8 mouse cellular contexts compared by ENCODE assay signal in the genomic region with DNA sequence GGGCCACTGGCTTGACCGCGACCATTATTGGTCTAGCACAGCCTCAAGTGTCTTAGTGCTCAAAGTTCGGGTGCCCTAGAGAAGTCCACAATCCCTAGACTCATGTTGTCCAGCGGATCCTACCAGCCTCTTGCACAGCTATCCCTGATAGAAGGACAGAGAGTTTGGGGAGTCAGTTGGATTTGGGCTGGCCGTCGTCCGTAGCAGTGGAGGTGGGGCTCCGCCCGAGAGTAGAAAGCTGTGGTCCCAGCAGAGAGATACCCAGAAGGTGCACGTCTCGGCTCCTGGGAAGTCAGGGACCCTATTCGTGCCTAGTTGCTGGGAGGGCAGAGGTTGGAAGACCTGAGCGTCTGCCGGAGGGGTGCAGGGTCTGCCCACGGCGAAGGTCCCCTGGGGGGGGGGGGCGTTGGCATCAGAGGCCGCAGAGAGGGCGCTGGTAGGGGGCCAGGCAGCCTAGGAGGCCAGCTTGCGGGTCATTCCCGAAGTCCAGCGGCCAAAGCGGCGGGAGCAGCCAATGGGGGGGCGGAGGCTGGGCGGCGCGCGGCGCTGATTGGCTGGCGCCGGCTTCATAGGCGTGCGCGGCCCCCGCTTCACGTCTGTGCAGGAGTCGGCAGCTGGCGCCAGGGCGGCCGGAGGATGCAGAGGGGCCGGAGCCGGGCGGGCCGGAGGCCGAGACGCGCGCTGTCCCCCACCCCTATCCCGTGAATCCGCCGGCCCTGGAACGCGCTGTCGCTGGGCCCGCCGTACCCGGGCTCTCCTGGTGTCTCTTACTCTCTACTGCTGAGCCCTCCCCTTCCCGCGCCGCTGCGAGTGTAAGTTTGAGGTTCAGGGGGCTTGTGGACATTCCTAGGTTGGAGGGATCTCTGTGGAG. TPM values are rescaled to one million over a fixed set of nuclear protein-coding genes. Genes with fewer than 3 reads are reported as not detected.
DNase-seq lines count a peak whose midpoint lies in the region; ATAC-seq and TF ChIP-seq lines count a peak whose summit lies in the region.

No protein-coding gene starts in this region.

- no peak for TF ChIP-seq CTCF in cortical plate, adult 2 months (IDR thresholded peaks at IDR 0.05; ENCODE audit: extremely low read depth, insufficient read depth, low read length)
- no peak for TF ChIP-seq CTCF in intestine, postnatal 0 days (IDR thresholded peaks at IDR 0.05; ENCODE audit: low read depth)

- H3K27ac ChIP-seq in cortical plate, adult 2 months (ENCODE audit: insufficient read depth, low read length), result peak overlapping the region; percentile 53; the same call in 1 of the 2 replicates
- H3K27ac ChIP-seq in intestine, postnatal 0 days (ENCODE audit: low read depth, low read length), result no peak overlapping the region; the same call in 1 of the 2 replicates
- H3K27ac ChIP-seq in neural tube, embryonic 15.5 days (replicated peaks), result no peak overlapping the region

- no peaks in the 10 kb centered on the region for H3K36me3 ChIP-seq in intestine, postnatal 0 days (ENCODE audit: control insufficient read depth, insufficient read depth)
- H3K36me3 ChIP-seq in neural tube, embryonic 15.5 days, result no peaks in the 10 kb centered on the region

- WGBS in intestine, postnatal 0 days, result under 1% methylated on average over 61 of the region's 62 CpGs
- under 1% methylated on average over 58 of the region's 62 CpGs for WGBS in neural tube, embryonic 15.5 days

- peak overlapping the region; percentile 26 for H3K4me3 ChIP-seq in cortical plate, adult 2 months (ENCODE audit: insufficient read depth, low read length)
- peak overlapping the region; percentile 45 for H3K4me3 ChIP-seq in intestine, postnatal 0 days (ENCODE audit: low read depth, low read length)
- H3K4me3 ChIP-seq in neural tube, embryonic 15.5 days (replicated peaks), result peak overlapping the region; percentile 39

- H3K4me1 ChIP-seq in cortical plate, adult 2 months (ENCODE audit: control insufficient read depth, insufficient read depth, low read length), result no peaks in the 10 kb centered on the region
- H3K4me1 ChIP-seq in intestine, postnatal 0 days (replicated peaks; ENCODE audit: control insufficient read depth, insufficient read depth, low read length), result peaks cover 11% of the 10 kb centered on the region; the same call in 1 of the 2 replicates
- peaks cover 47% of the 10 kb centered on the region for H3K4me1 ChIP-seq in neural tube, embryonic 15.5 days

- peak overlapping the region; percentile 77 for H3K4me2 ChIP-seq in intestine, postnatal 0 days (replicated peaks; ENCODE audit: low read depth)
- H3K4me2 ChIP-seq in neural tube, embryonic 15.5 days, result peak overlapping the region; percentile 58

- peaks cover 100% of the 10 kb centered on the region for H3K27me3 ChIP-seq in intestine, postnatal 0 days (replicated peaks; ENCODE audit: control insufficient read depth, insufficient read depth, low read length)
- peaks cover 92% of the 10 kb centered on the region for H3K27me3 ChIP-seq in neural tube, embryonic 15.5 days (replicated peaks)

- TF ChIP-seq POLR2A in cortical plate, adult 2 months (IDR thresholded peaks at IDR 0.05; ENCODE audit: extremely low read depth, insufficient read depth, low read length), result 0 out of 2 replicates have a peak, but pooled peaks have one; percentile 16

- no peak overlapping the region for H3K9ac ChIP-seq in intestine, postnatal 0 days (ENCODE audit: low read depth, low read length)
- 0 out of 2 replicates have a peak overlapping the region, but pooled peaks have one; percentile 10 for H3K9ac ChIP-seq in neural tube, embryonic 15.5 days (replicated peaks)

- DNase-seq in Muller cell, postnatal 12 days (ENCODE audit: inconsistent ontology term), result peak; percentile 85
- peak; percentile 87 to 88 for DNase-seq in lung, adult 18-20 months
- DNase-seq in layer of hippocampus, postnatal 25 days (ENCODE audit: extremely low spot score in 1 of 2, low spot score in 1 of 2), result no peak
- no peak for DNase-seq in left cerebral cortex, adult 8-10 months (ENCODE audit: low spot score in 2 of 2)

- ATAC-seq in granulocyte monocyte progenitor cell, adult 5-6 weeks (replicated peaks; ENCODE audit: poor library complexity, severe bottlenecking), result peak; percentile 42
- no peak for ATAC-seq in intestine, postnatal 0 days
- no peak for ATAC-seq in neural tube, embryonic 15.5 days (ENCODE audit: low FRiP score)

- H3K9me3 ChIP-seq in intestine, postnatal 0 days (ENCODE audit: control insufficient read depth), result no peaks in the 10 kb centered on the region
- no peaks in the 10 kb centered on the region for H3K9me3 ChIP-seq in neural tube, embryonic 15.5 days (replicated peaks)

RNA-seq across cellular contexts. Expression of a gene that starts 4.6 kb away (rescaled TPM):
- 5.8 and 6.1 TPM in 2 replicates for polyA plus RNA-seq in cortical plate, adult 2 months (2012; rRNA removed)
- 21.0 and 27.1 TPM in 2 replicates for total RNA-seq in granulocyte monocyte progenitor cell, adult 5-6 weeks (2014; fragmentation: Nextera tagmentation)
- total RNA-seq in granulocyte monocyte progenitor cell, adult 5-6 weeks (2017), result 3.2 and 6.4 TPM in 2 replicates
- polyA plus RNA-seq in intestine, postnatal 0 days (2015; fragmentation: Nextera tagmentation; extraction: Ambion mirVana), result 3.5 and 3.7 TPM in 2 replicates
- polyA plus RNA-seq in neural tube, embryonic 15.5 days (2015; fragmentation: Nextera tagmentation; extraction: Ambion mirVana), result 7.2 and 14.3 TPM in 2 replicates
- total RNA-seq in layer of hippocampus, postnatal 25 days (2021), result 1 to 10 TPM; 4.7 to 6.2 TPM
- total RNA-seq in left cerebral cortex, adult 8-10 months (2022), result 1 to 10 TPM; 4.4 to 6.8 (median 6.2) TPM

RNA-seq across cellular contexts. Expression of a gene that starts 23.8 kb away (rescaled TPM):
- not detected in 2 replicates for polyA plus RNA-seq in cortical plate, adult 2 months (2012; rRNA removed)
- not detected in 2 replicates for total RNA-seq in granulocyte monocyte progenitor cell, adult 5-6 weeks (2014; fragmentation: Nextera tagmentation)
- not detected in 2 replicates for total RNA-seq in granulocyte monocyte progenitor cell, adult 5-6 weeks (2017)
- not detected in 2 replicates for polyA plus RNA-seq in intestine, postnatal 0 days (2015; fragmentation: Nextera tagmentation; extraction: Ambion mirVana)
- not detected in 2 replicates for polyA plus RNA-seq in neural tube, embryonic 15.5 days (2015; fragmentation: Nextera tagmentation; extraction: Ambion mirVana)
- not detected for total RNA-seq in layer of hippocampus, postnatal 25 days (2021)
- not detected for total RNA-seq in left cerebral cortex, adult 8-10 months (2022)

Comparison
In these comparisons a context has a peak if more than half of its experiments do, and no peak if none do; other contexts are left out.
1. DNase-seq: peak in Muller cell, postnatal 12 days (single experiment) and lung, adult 18-20 months (2 of 2); none in layer of hippocampus, postnatal 25 days (0 of 2) and left cerebral cortex, adult 8-10 months (0 of 2).
2. Peak in every context shown above with its lines, with median percentiles within 50 percentile points of each other: H3K4me3 ChIP-seq.